Mouse (Mus musculus) R1 (cell line): ENCODE data around the gene Ncmap.

Experiments used
- DNase-seq: peaks from one replicate; pipeline ENCODE4 v3.0.0-alpha.2; 2018; ENCODE audit warnings: low read depth, low spot score

Gene Ncmap

GRCm38 (mm10) chr4:135397991-135398390, at the start of gene Ncmap:
Gene Ncmap (minus strand): TSS chr4:135398227.
- DNase-seq: no peak

GRCm38 (mm10) chr4:135442473-135442872, 44.4 kb upstream of the Ncmap start:
- no peak for DNase-seq

GRCm38 (mm10) chr4:135439904-135440522, 42.0 kb upstream of the Ncmap start:
- peak; percentile 86 for DNase-seq

- peak; percentile 91 for DNase-seq
Measured at GRCm38 (mm10) chr4:135439188-135439647, 41.2 kb upstream of the Ncmap start.

- DNase-seq: no peak
Measured at GRCm38 (mm10) chr4:135437924-135438323, 39.9 kb upstream of the Ncmap start.

GRCm38 (mm10) chr4:135436291-135436690, 38.3 kb upstream of the Ncmap start:
- DNase-seq: peak; percentile 82

GRCm38 (mm10) chr4:135434395-135434789, 36.4 kb upstream of the Ncmap start:
- DNase-seq: no peak

GRCm38 (mm10) chr4:135433443-135434394, 35.7 kb upstream of the Ncmap start, which contains the start of gene Rcan3:
Gene Rcan3 (minus strand): TSS chr4:135433853.
- peak; percentile 79 for DNase-seq

- peak; percentile 60 for DNase-seq
Measured at GRCm38 (mm10) chr4:135433086-135433442, 35.0 kb upstream of the Ncmap start.

GRCm38 (mm10) chr4:135429990-135430760, 32.1 kb upstream of the Ncmap start:
- DNase-seq: no peak

GRCm38 (mm10) chr4:135429383-135429782, 31.4 kb upstream of the Ncmap start:
- no peak for DNase-seq

GRCm38 (mm10) chr4:135426587-135426986, 28.6 kb upstream of the Ncmap start:
- DNase-seq: no peak

- no peak for DNase-seq
Measured at GRCm38 (mm10) chr4:135425625-135426024, 27.6 kb upstream of the Ncmap start.

GRCm38 (mm10) chr4:135420961-135421360, 22.9 kb upstream of the Ncmap start:
- DNase-seq: no peak

- peak; percentile 82 for DNase-seq
Measured at GRCm38 (mm10) chr4:135420416-135420815, 22.4 kb upstream of the Ncmap start.

- DNase-seq: peak; percentile 94
Measured at GRCm38 (mm10) chr4:135419996-135420395, 22.0 kb upstream of the Ncmap start.

GRCm38 (mm10) chr4:135416367-135416766, 18.3 kb upstream of the Ncmap start:
- no peak for DNase-seq

GRCm38 (mm10) chr4:135413491-135413890, 15.5 kb upstream of the Ncmap start:
- peak; percentile 90 for DNase-seq

- DNase-seq: peak; percentile 59
Measured at GRCm38 (mm10) chr4:135411633-135412032, 13.6 kb upstream of the Ncmap start.

GRCm38 (mm10) chr4:135406180-135406579, 8.2 kb upstream of the Ncmap start:
- DNase-seq: no peak

- no peak for DNase-seq
Measured at GRCm38 (mm10) chr4:135404916-135405315, 6.9 kb upstream of the Ncmap start.

- no peak for DNase-seq
Measured at GRCm38 (mm10) chr4:135404048-135404447, 6.0 kb upstream of the Ncmap start.
